Mouse (Mus musculus) heart, embryonic 13.5 days (tissue): ENCODE results near the gene Defb26. TPM values are rescaled to one million over a fixed set of nuclear protein-coding genes. Genes with fewer than 3 reads are reported as not detected.

ENCODE experiments used
- ATAC-seq: fragments of 200-750 bp; cut with Nextera tagmentation; 2 replicates; pipeline ENCODE4 v1.8.0; 2017; ENCODE audit warnings: moderate TSS enrichment; ENCODE audit not compliant: insufficient number of reproducible peaks, low FRiP score, low TSS enrichment; ENCODE audit errors: extremely low read depth
- H3K27ac ChIP-seq: fragments of 300-500 bp; sonication (generic); replicated peaks from 2 replicates; pipeline ENCODE4 v1.5.1; 2015; ENCODE audit warnings: moderate library complexity, mild to moderate bottlenecking, inconsistent platforms
- H3K27me3 ChIP-seq: fragments of 300-500 bp; sonication (generic); replicated peaks from 2 replicates; pipeline ENCODE4 v1.6.1; 2015; ENCODE audit warnings: mild to moderate bottlenecking, inconsistent platforms
- H3K36me3 ChIP-seq: fragments of 300-500 bp; sonication (generic); 2 replicates; pipeline ENCODE4 v1.6.1; 2015; ENCODE audit warnings: mild to moderate bottlenecking, inconsistent platforms
- H3K4me1 ChIP-seq: fragments of 300-500 bp; sonication (generic); 2 replicates; pipeline ENCODE4 v1.6.1; 2015; ENCODE audit warnings: inconsistent platforms
- H3K4me2 ChIP-seq: fragments of 300-500 bp; sonication (generic); 2 replicates; pipeline ENCODE4 v1.6.1; 2015; ENCODE audit warnings: inconsistent platforms, mild to moderate bottlenecking, moderate library complexity
- H3K4me3 ChIP-seq: fragments of 300-500 bp; sonication (generic); 2 replicates; pipeline ENCODE4 v1.5.1; 2015; ENCODE audit warnings: moderate library complexity, mild to moderate bottlenecking, inconsistent platforms
- H3K9ac ChIP-seq: fragments of 300-500 bp; sonication (generic); 2 replicates; pipeline ENCODE4 v1.6.1; 2015; ENCODE audit warnings: inconsistent platforms, mild to moderate bottlenecking, moderate library complexity
- H3K9me3 ChIP-seq: fragments of 300-500 bp; sonication (generic); 2 replicates; pipeline ENCODE4 v1.6.1; 2016; ENCODE audit warnings: inconsistent platforms
- WGBS: fragments of 180-500 bp; shearing (Covaris S2); methylation state at CpG from one replicate; pipeline ENCODE4 v1.1.7; 2015; ENCODE audit warnings: mixed read lengths; 5-methylcytosine and 5-hydroxymethylcytosine counted together
- polyA plus RNA-seq: library from polyadenylated mRNA; unstranded; fragments of >200 nt; fragmentation: Nextera tagmentation; extraction: Ambion mirVana; gene quantifications from 2 replicates; pipeline ENCODE4 v1.2.1, GENCODE M21; 2015

Gene Defb26
- polyA plus RNA-seq, 1 experiment from 2014 or later = not detected

- WGBS = 85% methylated on average over 3 of the region's 3 CpGs
- Histone ChIP-seq H3K27ac (no peak within 1 kb of the TSS), H3K27me3 (peaks cover 7% of the 10 kb centered on the region; the same call in 1 of the 2 replicates), H3K9ac (no peak within 1 kb of the TSS), H3K4me3 (no peak within 1 kb of the TSS), H3K4me2 (no peak within 1 kb of the TSS), H3K9me3 (no peaks in the 10 kb centered on the region), H3K36me3 (no peaks in the 10 kb centered on the region), H3K4me1 (no peaks in the 10 kb centered on the region)
- no peak for ATAC-seq
Observed at GRCm38 (mm10) chr2:152464570-152465150, 46.8 kb downstream of the Defb26 start, which contains the start of gene Defb23. TSS of gene Defb23 (minus strand) at chr2:152464620.

- Histone ChIP-seq H3K9ac (no peak overlapping the region), H3K27ac (no peak overlapping the region), H3K9me3 (no peaks in the 10 kb centered on the region), H3K4me1 (peaks cover 6% of the 10 kb centered on the region; the same call in 1 of the 2 replicates), H3K27me3 (peaks cover 7% of the 10 kb centered on the region; the same call in 1 of the 2 replicates), H3K4me2 (no peak overlapping the region), H3K36me3 (no peaks in the 10 kb centered on the region), H3K4me3 (no peak overlapping the region)
- WGBS = 47% methylated on average over 13 of the region's 13 CpGs
- no peak for ATAC-seq
Observed at GRCm38 (mm10) chr2:152459241-152459640, 52.3 kb downstream of the Defb26 start.

Other genes starting within 250 kb of the Defb26 start
- gene Tbc1d20, start 217.9 kb downstream of the Defb26 start, polyA plus RNA-seq = 29.1 and 30.4 TPM in 2 replicates
- gene Rbck1, start 179.0 kb downstream of the Defb26 start, polyA plus RNA-seq = 60.7 and 66.3 TPM in 2 replicates
- gene Trib3, start 167.7 kb downstream of the Defb26 start, polyA plus RNA-seq = 4.5 and 6.5 TPM in 2 replicates
- 2.5 and 3.7 TPM in 2 replicates for gene Nrsn2, start 135.1 kb downstream of the Defb26 start, polyA plus RNA-seq
- 8.0 and 8.2 TPM in 2 replicates for gene Sox12, start 113.6 kb downstream of the Defb26 start, polyA plus RNA-seq
- gene Zcchc3, start 96.7 kb downstream of the Defb26 start, polyA plus RNA-seq = 35.1 and 35.9 TPM in 2 replicates
- 1.8 and 2.2 TPM in 2 replicates for gene 6820408C15Rik, start 96.1 kb downstream of the Defb26 start, polyA plus RNA-seq
- gene Defb23, start 47.1 kb downstream of the Defb26 start, polyA plus RNA-seq = not detected in 2 replicates
- not detected in 2 replicates for gene Defb20, start 34.6 kb downstream of the Defb26 start, polyA plus RNA-seq
- not detected in 2 replicates for gene Defb22, start 21.6 kb downstream of the Defb26 start, polyA plus RNA-seq
- gene Defb28, start 6.6 kb upstream of the Defb26 start, polyA plus RNA-seq = not detected in 2 replicates
- gene Defb29, start 28.4 kb upstream of the Defb26 start, polyA plus RNA-seq = not detected in 2 replicates
- gene Gm17416, start 57.6 kb upstream of the Defb26 start, polyA plus RNA-seq = not detected in 2 replicates
- gene Defb21, start 61.1 kb upstream of the Defb26 start, polyA plus RNA-seq = not detected in 2 replicates
- gene Defb19, start 68.6 kb upstream of the Defb26 start, polyA plus RNA-seq = 0.75 and 1.0 TPM in 2 replicates
- not detected in 2 replicates for gene Defb45, start 87.7 kb upstream of the Defb26 start, polyA plus RNA-seq
- gene Defb36, start 92.6 kb upstream of the Defb26 start, polyA plus RNA-seq = not detected in 2 replicates
- 0.68 and 1.1 TPM in 2 replicates for gene Defb25, start 111.4 kb upstream of the Defb26 start, polyA plus RNA-seq
- 10.5 and 12.6 TPM in 2 replicates for gene Rem1, start 115.3 kb upstream of the Defb26 start, polyA plus RNA-seq
- gene H13, start 157.8 kb upstream of the Defb26 start, polyA plus RNA-seq = 81.9 and 84.7 TPM in 2 replicates
- 23.0 and 25.3 TPM in 2 replicates for gene Mcts2, start 175.3 kb upstream of the Defb26 start, polyA plus RNA-seq
- gene Id1, start 224.6 kb upstream of the Defb26 start, polyA plus RNA-seq = 56.7 and 58.8 TPM in 2 replicates
- 11.8 and 13.4 TPM in 2 replicates for gene Cox4i2, start 242.5 kb upstream of the Defb26 start, polyA plus RNA-seq